Mouse (Mus musculus): ENCODE data around the gene Nme8. TPM values are rescaled to one million over a fixed set of nuclear protein-coding genes. Genes with fewer than 3 reads are reported as not detected.

Nme8 gene
- total and polyA plus RNA-seq, 3 experiments: 0.11 TPM; not detected in 2

- no peak overlapping the region for H3K4me3 ChIP-seq (ENCODE audit: low read depth, low read length)
Measured at GRCm38 (mm10) chr13:19612348-19612747, 85.2 kb downstream of the Nme8 start.

GRCm38 (mm10) chr13:19608120-19608519, 89.5 kb downstream of the Nme8 start:
- Histone ChIP-seq H3K27me3 (ENCODE audit: insufficient read depth, low read length) (peaks cover 9% of the 10 kb centered on the region), H3K36me3 (replicated peaks) (no peaks in the 10 kb centered on the region), H3K4me3 (ENCODE audit: low read depth, low read length) (no peak overlapping the region), H3K4me1 (ENCODE audit: insufficient read depth, low read depth, low read length) (no peaks in the 10 kb centered on the region), H3K9me3 (replicated peaks) (no peaks in the 10 kb centered on the region)
- DNase-seq (ENCODE audit: low spot score) (no peak), ATAC-seq (ENCODE audit: extremely low read depth, insufficient number of reproducible peaks, low FRiP score, poor library complexity, severe bottlenecking) (no peak)
- TF ChIP-seq CTCF (IDR thresholded peaks at IDR 0.05; ENCODE audit: low read depth, low read length): no peak
- TF ChIP-seq TAL1 (conservative IDR thresholded peaks at IDR 0.05; ENCODE audit: low read depth, low read length): no peak

More at GRCm38 (mm10) chr13:19612348-19612747, 85.2 kb downstream of the Nme8 start:
- ATAC-seq (ENCODE audit: extremely low read depth, insufficient number of reproducible peaks, low FRiP score, poor library complexity, severe bottlenecking) (no peak), DNase-seq (ENCODE audit: low spot score) (no peak)
- TF ChIP-seq GATA2 (IDR thresholded peaks at IDR 0.05; ENCODE audit: borderline replicate concordance, low read depth, low read length): no peak
- no peak for TF ChIP-seq TAL1 (conservative IDR thresholded peaks at IDR 0.05; ENCODE audit: low read depth, low read length)
- TF ChIP-seq GATA1 (IDR thresholded peaks at IDR 0.05; ENCODE audit: borderline replicate concordance, low read length): no peak
- no peak for TF ChIP-seq POLR2AphosphoS5 (IDR thresholded peaks at IDR 0.05; ENCODE audit: insufficient replicate concordance, low read depth, low read length)
- TF ChIP-seq CTCF (IDR thresholded peaks at IDR 0.05; ENCODE audit: low read depth, low read length): no peak
- Histone ChIP-seq H3K4me1 (ENCODE audit: insufficient read depth, low read depth, low read length) (no peaks in the 10 kb centered on the region), H3K27me3 (ENCODE audit: insufficient read depth, low read length) (peaks cover 7% of the 10 kb centered on the region), H3K36me3 (replicated peaks) (no peaks in the 10 kb centered on the region), H3K9me3 (replicated peaks) (no peaks in the 10 kb centered on the region)

- H3K4me3 ChIP-seq (ENCODE audit: low read depth, low read length): no peak overlapping the region
- TF ChIP-seq GATA2 (IDR thresholded peaks at IDR 0.05; ENCODE audit: borderline replicate concordance, low read depth, low read length) (no peak), TAL1 (conservative IDR thresholded peaks at IDR 0.05; ENCODE audit: low read depth, low read length) (no peak), CTCF (IDR thresholded peaks at IDR 0.05; ENCODE audit: low read depth, low read length) (no peak)
- ATAC-seq (ENCODE audit: extremely low read depth, insufficient number of reproducible peaks, low FRiP score, poor library complexity, severe bottlenecking) (no peak), DNase-seq (ENCODE audit: low spot score) (no peak)
- H3K27me3 ChIP-seq (ENCODE audit: insufficient read depth, low read length): peaks cover 10% of the 10 kb centered on the region
- no peaks in the 10 kb centered on the region for H3K36me3 ChIP-seq (replicated peaks)
- H3K4me1 ChIP-seq (ENCODE audit: insufficient read depth, low read depth, low read length): no peaks in the 10 kb centered on the region
- no peaks in the 10 kb centered on the region for H3K9me3 ChIP-seq (replicated peaks)
Measured at GRCm38 (mm10) chr13:19604916-19605315, 92.7 kb downstream of the Nme8 start.

GRCm38 (mm10) chr13:19603719-19604118, 93.9 kb downstream of the Nme8 start:
- no peaks in the 10 kb centered on the region for H3K4me1 ChIP-seq (ENCODE audit: insufficient read depth, low read depth, low read length)
- no peak for ATAC-seq (ENCODE audit: extremely low read depth, insufficient number of reproducible peaks, low FRiP score, poor library complexity, severe bottlenecking)
- no peak overlapping the region for H3K4me3 ChIP-seq (ENCODE audit: low read depth, low read length)
- no peaks in the 10 kb centered on the region for H3K9me3 ChIP-seq (replicated peaks)
- no peaks in the 10 kb centered on the region for H3K36me3 ChIP-seq (replicated peaks)
- peaks cover 13% of the 10 kb centered on the region for H3K27me3 ChIP-seq (ENCODE audit: insufficient read depth, low read length)
- DNase-seq (ENCODE audit: low spot score): no peak
- no peak for TF ChIP-seq POLR2AphosphoS5 (IDR thresholded peaks at IDR 0.05; ENCODE audit: insufficient replicate concordance, low read depth, low read length)
- TF ChIP-seq GATA1 (IDR thresholded peaks at IDR 0.05; ENCODE audit: borderline replicate concordance, low read length): no peak
- no peak for TF ChIP-seq TAL1 (conservative IDR thresholded peaks at IDR 0.05; ENCODE audit: low read depth, low read length)
- no peak for TF ChIP-seq GATA2 (IDR thresholded peaks at IDR 0.05; ENCODE audit: borderline replicate concordance, low read depth, low read length)
- no peak for TF ChIP-seq CTCF (IDR thresholded peaks at IDR 0.05; ENCODE audit: low read depth, low read length)

GRCm38 (mm10) chr13:19602531-19602930, 95.1 kb downstream of the Nme8 start:
- ATAC-seq (ENCODE audit: extremely low read depth, insufficient number of reproducible peaks, low FRiP score, poor library complexity, severe bottlenecking): no peak
- TF ChIP-seq GATA1 (IDR thresholded peaks at IDR 0.05; ENCODE audit: borderline replicate concordance, low read length) (no peak), POLR2AphosphoS5 (IDR thresholded peaks at IDR 0.05; ENCODE audit: insufficient replicate concordance, low read depth, low read length) (no peak), GATA2 (IDR thresholded peaks at IDR 0.05; ENCODE audit: borderline replicate concordance, low read depth, low read length) (no peak)
- H3K27me3 ChIP-seq (ENCODE audit: insufficient read depth, low read length): peaks cover 19% of the 10 kb centered on the region

GRCm38 (mm10) chr13:19599242-19599641, 98.4 kb downstream of the Nme8 start:
- DNase-seq (ENCODE audit: low spot score): no peak
- no peaks in the 10 kb centered on the region for H3K9me3 ChIP-seq (replicated peaks)
- no peak for ATAC-seq (ENCODE audit: extremely low read depth, insufficient number of reproducible peaks, low FRiP score, poor library complexity, severe bottlenecking)

More at GRCm38 (mm10) chr13:19602531-19602930, 95.1 kb downstream of the Nme8 start:
- no peaks in the 10 kb centered on the region for H3K9me3 ChIP-seq (replicated peaks)
- no peaks in the 10 kb centered on the region for H3K36me3 ChIP-seq (replicated peaks)
- H3K4me3 ChIP-seq (ENCODE audit: low read depth, low read length): no peak overlapping the region
- DNase-seq (ENCODE audit: low spot score): no peak
- no peaks in the 10 kb centered on the region for H3K4me1 ChIP-seq (ENCODE audit: insufficient read depth, low read depth, low read length)

GRCm38 (mm10) chr13:19595141-19595540, 102.5 kb downstream of the Nme8 start:
- DNase-seq (ENCODE audit: low spot score) (no peak), ATAC-seq (ENCODE audit: extremely low read depth, insufficient number of reproducible peaks, low FRiP score, poor library complexity, severe bottlenecking) (no peak)
- H3K27me3 ChIP-seq (ENCODE audit: insufficient read depth, low read length): peaks cover 31% of the 10 kb centered on the region
- H3K36me3 ChIP-seq (replicated peaks): no peaks in the 10 kb centered on the region
- H3K4me1 ChIP-seq (ENCODE audit: insufficient read depth, low read depth, low read length): no peaks in the 10 kb centered on the region
- no peaks in the 10 kb centered on the region for H3K9me3 ChIP-seq (replicated peaks)
- H3K4me3 ChIP-seq (ENCODE audit: low read depth, low read length): no peak overlapping the region
- no peak for TF ChIP-seq CTCF (IDR thresholded peaks at IDR 0.05; ENCODE audit: low read depth, low read length)
- TF ChIP-seq GATA2 (IDR thresholded peaks at IDR 0.05; ENCODE audit: borderline replicate concordance, low read depth, low read length): no peak
- no peak for TF ChIP-seq TAL1 (conservative IDR thresholded peaks at IDR 0.05; ENCODE audit: low read depth, low read length)
- no peak for TF ChIP-seq POLR2AphosphoS5 (IDR thresholded peaks at IDR 0.05; ENCODE audit: insufficient replicate concordance, low read depth, low read length)
- TF ChIP-seq GATA1 (IDR thresholded peaks at IDR 0.05; ENCODE audit: borderline replicate concordance, low read length): no peak

More at GRCm38 (mm10) chr13:19599242-19599641, 98.4 kb downstream of the Nme8 start:
- TF ChIP-seq GATA2 (IDR thresholded peaks at IDR 0.05; ENCODE audit: borderline replicate concordance, low read depth, low read length) (no peak), GATA1 (IDR thresholded peaks at IDR 0.05; ENCODE audit: borderline replicate concordance, low read length) (no peak), TAL1 (conservative IDR thresholded peaks at IDR 0.05; ENCODE audit: low read depth, low read length) (no peak), POLR2AphosphoS5 (IDR thresholded peaks at IDR 0.05; ENCODE audit: insufficient replicate concordance, low read depth, low read length) (no peak), CTCF (IDR thresholded peaks at IDR 0.05; ENCODE audit: low read depth, low read length) (no peak)
- no peak overlapping the region for H3K4me3 ChIP-seq (ENCODE audit: low read depth, low read length)
- H3K36me3 ChIP-seq (replicated peaks): no peaks in the 10 kb centered on the region
- H3K4me1 ChIP-seq (ENCODE audit: insufficient read depth, low read depth, low read length): no peaks in the 10 kb centered on the region
- H3K27me3 ChIP-seq (ENCODE audit: insufficient read depth, low read length): peaks cover 35% of the 10 kb centered on the region

Other genes with a start within 250 kb of the Nme8 start
- not detected in 2 replicates for gene Epdr1, start 77.9 kb downstream of the Nme8 start, total RNA-seq (2014; fragmentation: Nextera tagmentation)
- gene Epdr1, start 77.9 kb downstream of the Nme8 start, total RNA-seq (2017): 0.11 TPM in 1 of 2 replicates, not detected in the other
- gene Epdr1, start 77.9 kb downstream of the Nme8 start, polyA plus RNA-seq (2012): not detected in 2 replicates
- gene Sfrp4, start 74.7 kb downstream of the Nme8 start, total RNA-seq (2014; fragmentation: Nextera tagmentation): not detected in 2 replicates
- gene Sfrp4, start 74.7 kb downstream of the Nme8 start, total RNA-seq (2017): 0.06 and 0.22 TPM in 2 replicates
- not detected in 2 replicates for gene Sfrp4, start 74.7 kb downstream of the Nme8 start, polyA plus RNA-seq (2012)
- not detected in 2 replicates for gene Gpr141, start 126.5 kb upstream of the Nme8 start, total RNA-seq (2014; fragmentation: Nextera tagmentation)
- gene Gpr141, start 126.5 kb upstream of the Nme8 start, total RNA-seq (2017): 0.12 and 0.16 TPM in 2 replicates
- gene Gpr141, start 126.5 kb upstream of the Nme8 start, polyA plus RNA-seq (2012): not detected in 2 replicates